Mouse (Mus musculus) heart, adult 11 months (tissue): ENCODE measurements around the gene Olfr222.
"Not testable (repeated sequence)": the region's sequence is repeated elsewhere in the genome, so short reads cannot be mapped to it uniquely, and the experiment has no call there.

Experiments used
- DNase-seq: peaks from one replicate; pipeline ENCODE4 v3.0.0; 2022

Gene Olfr222

GRCm38 (mm10) chr11:59576135-59576534 is at the start of gene Olfr222:
Gene Olfr222 (minus strand): TSS chr11:59576235.
- DNase-seq, result not testable (repeated sequence)

GRCm38 (mm10) chr11:59624017-59624630 is 48.1 kb upstream of the Olfr222 start:
- peak; percentile 94 for DNase-seq

DNA sequence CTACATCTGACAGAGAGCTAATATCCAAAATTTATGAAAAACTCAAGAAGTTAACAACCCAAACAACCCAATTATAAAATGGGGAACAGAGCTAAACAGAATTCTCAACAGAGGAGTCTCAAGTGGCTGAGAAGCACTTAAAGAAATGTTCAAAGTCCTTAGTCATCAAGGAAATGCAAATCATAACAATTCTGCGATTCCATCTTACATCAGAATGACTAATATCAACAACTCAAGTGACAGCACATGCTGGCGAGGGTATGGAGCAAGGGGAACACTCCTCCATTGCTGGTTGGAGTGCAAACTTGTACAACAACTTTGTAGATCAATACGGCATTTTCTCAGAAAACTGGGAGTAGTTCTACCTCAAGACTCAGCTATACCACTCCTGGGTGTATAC is 46.2 kb upstream of the Olfr222 start:
- peak; percentile 16 for DNase-seq

GRCm38 (mm10) chr11:59616986-59617385 is 41.0 kb upstream of the Olfr222 start:
- peak; percentile 4 for DNase-seq

DNA sequence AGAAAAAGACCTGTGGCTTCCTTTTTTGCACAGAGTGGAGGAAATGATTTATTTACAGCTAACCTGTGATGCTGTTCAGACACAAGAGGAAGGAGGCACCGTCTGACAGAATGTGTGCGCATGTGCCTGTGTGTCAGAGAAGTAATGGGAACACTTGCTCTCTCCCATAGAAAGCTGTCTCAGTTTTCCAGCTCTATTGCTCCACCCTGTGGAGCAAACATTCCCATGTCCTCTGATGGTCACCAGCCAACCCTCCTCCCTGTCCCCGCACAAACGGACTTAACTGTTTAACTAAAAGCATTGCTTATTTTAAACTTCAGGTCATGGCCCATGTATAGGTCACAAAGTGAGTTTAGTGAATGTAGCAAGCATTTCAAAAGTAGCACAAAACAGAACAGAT is 38.1 kb upstream of the Olfr222 start:
- no peak for DNase-seq

DNA sequence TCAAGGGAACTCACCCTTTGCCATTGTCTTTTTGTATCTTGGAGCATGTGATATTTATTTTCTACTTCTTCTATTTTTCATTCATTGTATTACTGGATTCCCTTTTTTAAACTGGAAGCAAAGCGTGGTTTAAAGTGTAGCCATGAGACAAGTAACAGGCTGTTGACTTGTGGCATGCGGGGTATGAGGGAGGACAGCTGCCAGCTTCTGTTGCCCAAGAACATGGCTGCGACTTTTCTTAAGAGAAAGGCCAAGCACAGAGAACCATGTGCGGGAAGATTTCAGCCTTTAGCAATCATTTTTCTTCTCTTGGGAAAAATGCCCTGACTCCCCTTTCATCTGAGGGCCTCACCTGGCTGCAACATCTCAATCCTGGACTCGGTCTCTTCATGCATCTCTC is 35.6 kb upstream of the Olfr222 start:
- peak; percentile 56 for DNase-seq

- no peak for DNase-seq
Observed at GRCm38 (mm10) chr11:59602287-59602686, 26.3 kb upstream of the Olfr222 start.

GRCm38 (mm10) chr11:59600872-59601271 is 24.8 kb upstream of the Olfr222 start:
- DNase-seq, result no peak

- DNase-seq, result no peak
Observed at GRCm38 (mm10) chr11:59599211-59599610, 23.2 kb upstream of the Olfr222 start.

GRCm38 (mm10) chr11:59596950-59597349 is 20.9 kb upstream of the Olfr222 start:
- no peak for DNase-seq

DNA sequence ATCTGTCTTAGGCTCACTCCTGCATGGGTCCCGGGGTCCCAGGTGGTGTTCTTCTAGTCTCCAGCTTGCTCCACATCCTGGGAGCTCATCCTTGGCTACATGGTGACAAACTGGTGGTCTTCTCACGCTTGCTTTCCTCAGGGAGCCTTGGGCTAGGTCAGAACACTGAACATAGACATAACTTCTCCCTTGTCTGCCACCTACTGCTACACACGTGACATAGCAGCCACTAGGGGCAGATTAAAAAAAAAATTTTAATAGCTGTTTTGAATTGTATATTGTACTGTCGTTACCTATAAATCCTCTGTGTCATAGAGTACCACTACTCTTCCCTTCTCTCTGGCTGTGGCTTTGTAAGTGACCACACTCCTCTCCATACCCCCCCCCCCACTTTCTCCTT is 20.1 kb upstream of the Olfr222 start:
- DNase-seq, result no peak

DNA sequence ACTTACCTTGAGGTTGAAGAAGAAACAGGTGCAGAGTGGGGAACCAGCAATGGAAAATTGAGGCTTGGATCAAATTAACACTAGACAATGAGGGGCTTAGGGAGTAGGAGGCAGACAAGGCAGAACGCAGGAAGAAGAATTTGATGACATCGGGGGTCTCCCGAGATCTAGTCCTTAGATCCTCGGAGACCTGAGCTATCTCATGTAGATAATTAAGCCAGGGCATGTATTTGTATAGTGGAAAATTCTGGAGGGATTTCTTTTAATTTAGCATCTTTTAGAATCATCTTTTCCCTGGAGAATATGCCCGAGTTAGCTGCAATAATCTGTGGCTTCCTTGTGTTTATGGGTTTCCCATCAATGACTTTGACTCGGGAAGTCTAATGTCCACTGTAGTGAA is 17.2 kb upstream of the Olfr222 start, which contains the start of gene Olfr223:
Gene Olfr223, minus strand, starts transcription at position 101 of the 400 bp plus-strand sequence.
- DNase-seq, result no peak

DNA sequence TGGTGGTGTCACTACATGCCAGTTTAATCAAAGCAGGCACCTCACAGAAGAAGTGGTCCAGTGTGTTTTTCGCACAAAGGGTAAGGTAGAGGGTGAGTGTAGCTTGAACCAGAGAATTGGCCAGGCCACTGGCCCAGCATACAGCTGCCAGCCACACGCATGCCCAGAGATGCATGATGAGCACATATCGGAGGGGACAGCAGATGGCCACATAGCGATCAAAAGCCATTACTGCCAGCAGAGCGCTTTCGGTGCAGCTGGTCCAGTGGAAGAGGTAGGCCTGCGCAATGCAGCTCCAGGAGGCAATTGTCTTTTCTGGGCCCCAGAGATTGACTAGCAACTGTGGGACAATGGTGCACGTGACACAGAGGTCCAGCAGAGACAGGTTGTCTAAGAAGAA is 13.5 kb upstream of the Olfr222 start:
- no peak for DNase-seq

DNA sequence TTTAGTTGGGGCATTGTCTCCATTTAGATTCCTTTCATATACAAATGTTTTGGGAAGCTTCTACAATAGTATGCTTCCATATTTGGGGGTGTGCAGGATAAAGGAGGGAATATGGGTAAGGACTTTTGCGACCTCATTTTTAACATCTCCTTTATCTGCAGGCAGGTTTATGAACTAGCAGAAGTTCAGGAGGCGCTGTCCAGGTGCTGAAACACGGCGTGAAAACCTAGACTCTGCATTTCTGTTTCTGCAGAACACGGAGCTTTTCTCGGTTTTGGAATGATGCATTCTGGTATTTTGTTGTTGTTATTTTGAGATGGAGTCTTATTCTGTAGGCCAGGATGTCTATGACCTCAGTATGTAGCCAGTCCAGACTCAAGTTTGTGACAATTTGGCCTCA is 8.5 kb upstream of the Olfr222 start:
- no peak for DNase-seq

DNA sequence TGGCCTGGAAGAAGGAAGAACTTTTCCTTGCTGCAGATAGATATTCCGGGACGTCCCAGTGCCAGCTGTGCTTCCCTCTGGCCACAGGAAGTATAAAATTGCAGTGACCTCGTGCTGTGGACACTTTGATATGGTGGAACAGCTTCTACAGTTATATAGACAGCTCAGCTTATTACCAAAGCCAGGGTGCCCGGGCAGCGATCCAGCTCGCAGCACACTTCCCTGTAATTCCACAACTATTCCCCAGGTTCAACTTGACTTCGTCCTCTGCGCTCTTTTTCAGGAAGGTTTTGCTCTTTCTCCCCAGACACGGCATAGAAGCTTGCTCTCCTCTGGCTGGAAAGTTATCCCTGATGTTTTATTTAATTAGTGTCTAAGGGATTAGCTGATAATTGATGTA is 309 bp downstream of the Olfr222 start:
- no peak for DNase-seq

DNA sequence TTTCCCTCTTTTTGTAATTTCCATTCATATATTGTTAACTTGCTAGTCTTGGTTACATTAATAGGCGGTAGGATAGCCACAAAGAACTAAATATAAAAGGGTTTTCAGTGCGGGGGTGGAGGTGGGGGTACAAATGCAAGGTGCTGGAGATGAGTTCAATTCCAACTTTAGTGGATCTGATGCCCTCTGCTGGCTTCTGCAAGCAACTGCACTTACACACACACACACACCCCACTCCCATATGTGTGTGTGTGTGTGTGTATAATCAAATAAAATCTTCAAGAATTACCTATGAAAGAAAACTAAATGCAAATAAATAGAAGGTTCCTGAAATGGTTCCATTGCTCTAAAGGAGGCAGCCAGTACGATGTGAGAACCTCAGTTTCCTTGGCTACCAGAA is 6.7 kb downstream of the Olfr222 start:
- DNase-seq, result no peak

- DNase-seq, result peak; percentile 86
Observed at GRCm38 (mm10) chr11:59562837-59563236, 13.2 kb downstream of the Olfr222 start.

DNA sequence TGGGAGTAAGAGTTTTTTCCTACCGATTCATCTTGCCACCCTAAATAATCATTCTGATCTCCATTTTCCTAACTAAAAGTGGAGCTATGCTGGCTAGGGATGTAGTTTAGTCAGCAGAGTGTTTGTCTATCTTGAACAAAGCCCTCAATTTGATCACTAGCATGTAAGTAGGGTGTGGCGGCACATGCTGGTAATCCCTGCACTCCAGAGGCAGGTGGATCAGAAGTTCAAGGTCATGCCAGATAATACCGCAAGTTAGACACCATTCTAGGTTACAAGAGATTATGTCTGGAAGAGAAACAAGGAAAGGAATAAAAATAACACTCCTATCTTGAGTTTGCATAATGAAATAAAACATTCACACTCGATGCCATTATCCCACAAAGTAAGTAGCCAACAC is 13.7 kb downstream of the Olfr222 start:
- DNase-seq, result peak; percentile 18

DNA sequence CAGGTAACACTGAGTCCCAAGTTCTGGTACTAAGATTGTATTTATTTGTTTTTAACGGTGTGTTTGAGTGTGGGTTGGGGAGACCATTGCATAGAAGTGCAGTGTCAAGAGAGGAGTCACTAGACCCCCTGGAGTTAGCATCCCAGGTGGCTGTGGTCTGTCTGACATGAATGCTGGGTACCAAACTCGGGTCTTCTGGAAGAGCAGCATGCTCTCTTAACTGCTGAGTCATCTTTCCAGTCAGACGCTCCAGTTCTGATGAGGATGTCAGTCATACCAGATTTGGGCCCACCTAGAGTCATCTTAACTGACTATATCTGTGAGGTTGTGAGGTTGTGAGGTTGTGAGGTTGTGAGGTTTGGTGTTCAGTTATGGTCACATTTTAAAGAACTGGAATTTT is 15.1 kb downstream of the Olfr222 start:
- DNase-seq, result peak; percentile 70

DNA sequence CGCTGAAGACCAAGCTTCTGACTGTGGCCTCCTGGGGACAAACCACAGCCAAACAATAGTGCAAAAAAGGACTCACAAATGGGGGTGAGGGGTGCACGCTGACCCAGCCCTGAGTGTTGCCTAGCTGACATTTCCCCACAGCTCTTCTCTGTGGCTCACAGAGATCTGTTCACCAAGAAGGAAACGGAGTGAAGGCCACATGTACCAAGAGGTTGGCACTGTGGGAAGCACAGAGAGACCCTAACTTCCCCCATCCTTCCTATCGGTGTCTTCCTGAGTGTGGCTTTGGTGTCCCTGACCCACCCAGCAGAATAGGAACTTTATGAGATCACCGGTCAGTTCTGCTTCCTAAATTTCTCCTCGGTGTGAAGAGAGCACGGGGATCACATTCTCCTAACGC is 21.5 kb downstream of the Olfr222 start:
- peak; percentile 64 for DNase-seq

DNA sequence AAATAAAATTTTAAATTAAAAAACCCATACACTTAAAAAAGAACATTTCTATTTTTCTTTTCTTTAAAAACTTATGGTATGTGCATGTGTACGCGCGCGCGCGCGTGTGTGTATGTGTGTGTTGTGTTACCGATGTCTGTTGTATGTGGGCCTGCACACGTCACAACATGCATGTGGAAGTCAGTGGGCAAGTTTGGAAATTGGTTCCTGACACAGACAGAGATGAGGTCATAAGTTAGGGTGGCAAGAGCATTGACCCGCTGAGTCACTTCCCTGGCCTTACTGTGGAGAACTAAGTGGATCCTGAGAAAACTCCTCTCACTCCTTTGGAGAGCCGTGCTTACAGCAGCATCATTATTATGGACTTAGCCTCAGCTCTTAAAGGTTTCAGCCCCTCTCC is 21.9 kb downstream of the Olfr222 start:
- peak; percentile 57 for DNase-seq

DNA sequence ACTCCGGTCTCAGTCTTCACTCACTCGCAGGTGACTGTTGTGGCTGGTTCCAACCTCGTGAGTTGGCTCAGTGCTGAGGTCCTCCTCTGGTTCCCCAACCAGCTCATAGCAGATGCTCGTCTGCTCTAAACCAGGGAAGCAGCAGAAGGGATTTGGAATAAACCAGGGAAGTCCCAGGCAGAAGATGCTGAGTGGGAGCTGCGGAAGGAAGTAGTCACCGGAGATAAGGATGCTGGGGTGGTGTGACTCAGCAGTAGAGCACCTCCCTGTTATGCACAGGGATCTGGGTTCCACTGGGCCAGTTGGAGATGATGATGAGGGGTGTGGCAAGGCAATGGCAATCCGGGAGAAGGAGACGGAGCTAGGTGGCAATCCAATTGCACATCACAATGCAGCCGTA is 32.0 kb downstream of the Olfr222 start:
- DNase-seq, result peak; percentile 74

GRCm38 (mm10) chr11:59543376-59543775 is 32.7 kb downstream of the Olfr222 start:
- no peak for DNase-seq

DNA sequence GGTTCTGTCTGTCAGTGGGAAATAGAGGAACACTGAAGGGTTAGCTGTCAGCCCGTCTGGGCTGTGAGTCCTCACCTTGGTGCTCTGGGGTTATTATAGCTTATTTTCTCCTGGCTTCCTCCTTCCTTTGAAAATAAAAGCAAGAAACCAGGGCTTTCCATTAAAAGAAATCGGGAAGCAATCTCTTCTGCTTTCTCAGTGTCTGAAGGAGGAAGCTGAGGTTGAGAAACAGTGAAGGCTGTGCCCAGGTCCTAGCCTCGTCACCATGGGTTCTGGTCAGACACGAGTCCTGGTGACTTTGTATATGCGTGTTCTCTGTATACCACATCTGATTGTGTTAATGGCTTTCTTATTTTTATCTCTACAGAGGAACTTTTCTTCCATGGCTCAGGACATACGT is 33.6 kb downstream of the Olfr222 start:
- peak; percentile 92 for DNase-seq

DNA sequence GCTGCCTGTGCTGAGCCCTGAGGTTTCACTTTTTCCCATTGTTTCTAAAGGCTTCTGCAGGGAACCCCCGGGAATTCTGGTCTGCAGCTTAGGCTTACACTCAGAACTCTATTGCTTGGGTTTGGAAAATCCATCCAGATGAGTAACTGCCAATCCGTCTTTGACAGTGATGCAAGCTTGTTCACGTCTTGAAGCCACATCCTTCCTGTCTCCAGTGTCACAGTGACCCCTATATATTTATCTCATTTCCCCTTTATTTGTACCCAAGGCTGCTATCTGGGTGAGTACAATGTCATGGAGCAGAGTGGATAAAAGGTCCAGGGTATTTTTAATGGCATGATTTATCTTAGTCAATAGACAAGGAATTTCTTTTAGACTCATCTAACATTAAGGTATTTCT is 34.7 kb downstream of the Olfr222 start, which contains the start of gene Nlrp3:
Gene Nlrp3, plus strand, starts transcription at position 245 of the 400 bp plus-strand sequence.
- peak; percentile 92 for DNase-seq
